Comparison of ENCODE assay signal across 10 mouse cellular contexts in genomic region chr2:124747627-124748026, GRCm38 (mm10).
A peak's percentile ranks its signal among the peaks of the same experiment; 100 is the strongest.
DNase-seq lines count a peak whose midpoint lies in the region; ATAC-seq and TF ChIP-seq lines count a peak whose summit lies in the region.
"Had no signal": no experiment of that assay in that cellular context is flagged by ENCODE, and none has a peak within 500 bp of the region (broad histone marks: within the 10 kb centered on the region; RNA-seq: fewer than 3 reads in every experiment).

No protein-coding gene starts in this region.

- no peak overlapping the region for H3K4me3 ChIP-seq in kidney, postnatal 0 days (replicated peaks; ENCODE audit: low read depth, low read length)
- H3K4me3 ChIP-seq: midbrain, embryonic 12.5 days had no signal

- H3K27me3 ChIP-seq in kidney, postnatal 0 days (ENCODE audit: insufficient read depth, low read length): no peaks in the 10 kb centered on the region
- H3K27me3 ChIP-seq: midbrain, embryonic 12.5 days; Patski had no signal

- no peaks in the 10 kb centered on the region for H3K9me3 ChIP-seq in kidney, postnatal 0 days (replicated peaks; ENCODE audit: low read length)
- H3K9me3 ChIP-seq: midbrain, embryonic 12.5 days had no signal

- intact Hi-C loops in heart, postnatal 14 days (cut with DNase I): loop anchor here (10.0 kb wide), 1 partner anchor 177 kb away; no protein-coding TSS in a partner anchor

- ATAC-seq in kidney, postnatal 0 days (replicated peaks; ENCODE audit: low FRiP score, low read depth): no peak; the same call in 1 of the 2 replicates
- ATAC-seq: Patski had no signal

- no peaks in the 10 kb centered on the region for H3K4me1 ChIP-seq in kidney, postnatal 0 days (replicated peaks; ENCODE audit: insufficient read depth, low read length)
- H3K4me1 ChIP-seq: midbrain, embryonic 12.5 days had no signal

- TF ChIP-seq CTCF in kidney, postnatal 0 days (IDR thresholded peaks at IDR 0.05; ENCODE audit: low read depth): no peak

- peak; percentile 21 for DNase-seq in kidney, postnatal 0 days (ENCODE audit: low spot score)
- DNase-seq in kidney, adult 18-20 months: no peak
- DNase-seq in frontal cortex, adult 2 months (ENCODE audit: extremely low spot score in 1 of 2, low spot score in 1 of 2): peak; percentile 19 to 61
- peak; percentile 48 to 78 for DNase-seq in heart, postnatal 14 days
- DNase-seq in lung, postnatal 14 days: peak; percentile 44
- DNase-seq in thymus, postnatal 14 days: no peak
- no peak for DNase-seq in spleen, postnatal 4 days (ENCODE audit: low spot score in 2 of 2)
- no peak for DNase-seq in kidney, adult 11 months

- H3K4me2 ChIP-seq in kidney, postnatal 0 days (ENCODE audit: low read length): no peak overlapping the region
- H3K4me2 ChIP-seq: midbrain, embryonic 12.5 days had no signal

- H3K9ac ChIP-seq in kidney, postnatal 0 days (ENCODE audit: low read depth, low read length): no peak overlapping the region
- H3K9ac ChIP-seq: midbrain, embryonic 12.5 days had no signal

- WGBS in kidney, postnatal 0 days: 45% methylated on average over 4 of the region's 4 CpGs

- no peak overlapping the region for H3K27ac ChIP-seq in kidney, postnatal 0 days
- H3K27ac ChIP-seq: midbrain, embryonic 12.5 days had no signal

- no peaks in the 10 kb centered on the region for H3K36me3 ChIP-seq in kidney, postnatal 0 days (ENCODE audit: insufficient read depth, low read length)
- H3K36me3 ChIP-seq: midbrain, embryonic 12.5 days had no signal

Comparison
In these comparisons a context has a peak if more than half of its experiments do, and no peak if none do; other contexts are left out.
1. DNase-seq: peak in kidney, postnatal 0 days (single experiment), frontal cortex, adult 2 months (2 of 2), heart, postnatal 14 days (2 of 2) and lung, postnatal 14 days (single experiment); none in kidney, adult 18-20 months (single experiment), thymus, postnatal 14 days (single experiment), spleen, postnatal 4 days (0 of 2) and kidney, adult 11 months (single experiment).